Mouse (Mus musculus) embryo, embryonic 11 days (tissue): ENCODE results near the gene Cd200r3.

Source experiments
- DNase-seq: peaks from one replicate; pipeline ENCODE4 v3.0.0-alpha.2; 2015

Cd200r3 gene

GRCm38 (mm10) chr16:44943468-44943867, at the start of gene Cd200r3:
TSS of gene Cd200r3 (plus strand) at chr16:44943678.
- DNase-seq, result no peak

- no peak for DNase-seq
Observed at GRCm38 (mm10) chr16:44932016-44932415, 11.5 kb upstream of the Cd200r3 start.

- no peak for DNase-seq
Observed at GRCm38 (mm10) chr16:44951360-44952114, 8.1 kb downstream of the Cd200r3 start.

GRCm38 (mm10) chr16:44962296-44962695, 18.8 kb downstream of the Cd200r3 start:
- DNase-seq, result no peak

GRCm38 (mm10) chr16:44962777-44963176, 19.3 kb downstream of the Cd200r3 start:
- DNase-seq, result no peak

- DNase-seq, result no peak
Observed at GRCm38 (mm10) chr16:44964526-44965374, 21.3 kb downstream of the Cd200r3 start.

GRCm38 (mm10) chr16:44965428-44965827, 21.9 kb downstream of the Cd200r3 start:
- DNase-seq, result no peak

- no peak for DNase-seq
Observed at GRCm38 (mm10) chr16:44965890-44966289, 22.4 kb downstream of the Cd200r3 start.

GRCm38 (mm10) chr16:44966891-44967290, 23.4 kb downstream of the Cd200r3 start:
- no peak for DNase-seq

- no peak for DNase-seq
Observed at GRCm38 (mm10) chr16:44968113-44968512, 24.6 kb downstream of the Cd200r3 start.

- no peak for DNase-seq
Observed at GRCm38 (mm10) chr16:44970925-44971324, 27.4 kb downstream of the Cd200r3 start.

- no peak for DNase-seq
Observed at GRCm38 (mm10) chr16:44974042-44974441, 30.6 kb downstream of the Cd200r3 start.

GRCm38 (mm10) chr16:44976081-44976480, 32.6 kb downstream of the Cd200r3 start:
- DNase-seq, result no peak

GRCm38 (mm10) chr16:44976892-44977633, 33.6 kb downstream of the Cd200r3 start:
- peak; percentile 17 for DNase-seq

GRCm38 (mm10) chr16:44978193-44978592, 34.7 kb downstream of the Cd200r3 start:
- DNase-seq, result no peak

GRCm38 (mm10) chr16:44979355-44979896, 35.9 kb downstream of the Cd200r3 start:
- no peak for DNase-seq

GRCm38 (mm10) chr16:44982972-44983371, 39.5 kb downstream of the Cd200r3 start:
- DNase-seq, result no peak

GRCm38 (mm10) chr16:44983379-44984060, 40.0 kb downstream of the Cd200r3 start:
- DNase-seq, result no peak

GRCm38 (mm10) chr16:44984111-44984510, 40.6 kb downstream of the Cd200r3 start:
- no peak for DNase-seq

GRCm38 (mm10) chr16:44984925-44985324, 41.4 kb downstream of the Cd200r3 start:
- no peak for DNase-seq

GRCm38 (mm10) chr16:44986029-44986428, 42.6 kb downstream of the Cd200r3 start:
- DNase-seq, result no peak

- no peak for DNase-seq
Observed at GRCm38 (mm10) chr16:44988667-44989357, 45.3 kb downstream of the Cd200r3 start.
